Mouse (Mus musculus) heart, embryonic 12.5 days (tissue): ENCODE results near the gene Itga9. TPM values are rescaled to one million over a fixed set of nuclear protein-coding genes. Genes with fewer than 3 reads are reported as not detected.
A peak's percentile ranks its signal among the peaks of the same experiment; 100 is the strongest.

Source experiments
- ATAC-seq: fragments of 200-750 bp; cut with Nextera tagmentation; 2 replicates; pipeline ENCODE4 v1.8.0; 2017; ENCODE audit warnings: moderate TSS enrichment, moderate library complexity; ENCODE audit not compliant: insufficient number of reproducible peaks, low FRiP score
- H3K27ac ChIP-seq: fragments of 300-500 bp; sonication (generic); 2 replicates; pipeline ENCODE4 v1.5.1; 2016; ENCODE audit warnings: mild to moderate bottlenecking, moderate library complexity; ENCODE audit not compliant: poor library complexity, severe bottlenecking
- H3K27me3 ChIP-seq: fragments of 300-500 bp; sonication (generic); replicated peaks from 2 replicates; pipeline ENCODE4 v1.6.1; 2016; ENCODE audit warnings: mild to moderate bottlenecking, moderate library complexity
- H3K36me3 ChIP-seq: fragments of 300-500 bp; sonication (generic); 2 replicates; pipeline ENCODE4 v1.6.1; 2016; ENCODE audit warnings: mild to moderate bottlenecking, moderate library complexity
- H3K4me1 ChIP-seq: fragments of 300-500 bp; sonication (generic); replicated peaks from 2 replicates; pipeline ENCODE4 v1.6.1; 2016; ENCODE audit warnings: mild to moderate bottlenecking
- H3K4me2 ChIP-seq: fragments of 300-500 bp; sonication (generic); 2 replicates; pipeline ENCODE4 v1.6.1; 2016; ENCODE audit warnings: mild to moderate bottlenecking, moderate library complexity
- H3K4me3 ChIP-seq: fragments of 300-500 bp; sonication (generic); 2 replicates; pipeline ENCODE4 v1.5.1; 2016; ENCODE audit warnings: mild to moderate bottlenecking
- H3K9ac ChIP-seq: fragments of 300-500 bp; sonication (generic); 2 replicates; pipeline ENCODE4 v1.6.1; 2016; ENCODE audit warnings: mild to moderate bottlenecking, moderate library complexity
- H3K9me3 ChIP-seq: fragments of 300-500 bp; sonication (generic); replicated peaks from 2 replicates; pipeline ENCODE4 v1.6.1; 2016; ENCODE audit warnings: mild to moderate bottlenecking, moderate library complexity
- WGBS: fragments of 180-500 bp; shearing (Covaris S2); methylation state at CpG from one replicate; pipeline ENCODE4 v1.1.7; 2016; 5-methylcytosine and 5-hydroxymethylcytosine counted together
- polyA plus RNA-seq: library from polyadenylated mRNA; unstranded; fragments of >200 nt; fragmentation: Nextera tagmentation; extraction: Ambion mirVana; gene quantifications from 2 replicates; pipeline ENCODE4 v1.2.1, GENCODE M21; 2016

The Itga9 gene
- polyA plus RNA-seq, 1 experiment from 2014 or later, result 21.0 TPM

DNA sequence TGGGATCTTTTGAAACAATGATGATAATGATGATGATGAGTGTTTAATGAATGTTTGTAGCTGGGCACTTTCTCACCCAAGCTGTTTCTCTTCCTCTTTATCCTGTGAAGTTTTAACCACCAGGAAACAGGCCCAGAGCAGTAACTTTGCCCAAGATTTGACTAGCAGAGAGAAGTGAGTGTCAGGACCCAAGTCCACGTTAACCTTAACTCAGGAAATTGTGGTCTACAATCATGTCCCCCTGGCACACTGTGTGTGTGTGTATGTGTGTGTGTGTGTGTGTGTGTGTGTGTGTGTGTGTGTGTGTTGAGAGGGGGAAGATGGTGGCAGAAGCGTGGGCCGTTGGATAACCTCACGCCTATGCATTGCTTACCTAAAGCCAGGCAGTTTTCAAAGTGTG lies 120.1 kb downstream of the Itga9 start:
- Histone ChIP-seq H3K27me3 (no peaks in the 10 kb centered on the region), H3K4me3 (no peak overlapping the region), H3K4me1 (peaks cover 63% of the 10 kb centered on the region), H3K27ac (peak overlapping the region; percentile 42; the same call in 1 of the 2 replicates), H3K9me3 (no peaks in the 10 kb centered on the region; the same call in 1 of the 2 replicates), H3K9ac (peak overlapping the region; percentile 26; the same call in 1 of the 2 replicates), H3K36me3 (no peaks in the 10 kb centered on the region), H3K4me2 (no peak overlapping the region)
- no peak for ATAC-seq
- 89% methylated on average over 4 of the region's 4 CpGs for WGBS

DNA sequence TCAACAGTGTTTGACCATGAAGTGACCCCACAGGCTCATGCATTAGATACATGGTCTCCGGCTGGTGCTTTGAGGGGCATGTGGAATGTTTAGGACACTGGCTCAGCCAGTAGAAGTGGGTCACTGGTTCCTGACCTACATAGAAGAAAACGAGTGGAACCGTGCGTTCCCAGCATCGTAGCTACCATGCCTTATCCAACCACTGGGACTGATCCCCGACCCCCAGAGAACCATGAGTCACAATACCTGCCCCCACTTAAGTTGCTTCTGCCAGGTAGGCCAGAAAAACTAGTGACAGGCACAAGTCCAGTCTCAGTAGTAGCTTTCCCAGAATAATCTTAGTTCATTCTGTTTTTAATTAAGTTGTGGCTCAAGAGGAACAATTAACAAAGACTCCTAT lies 121.8 kb downstream of the Itga9 start:
- no peak overlapping the region for H3K9ac ChIP-seq
- H3K4me2 ChIP-seq, result no peak overlapping the region
- no peaks in the 10 kb centered on the region for H3K36me3 ChIP-seq
- no peak for ATAC-seq
- H3K4me3 ChIP-seq, result no peak overlapping the region
- 69% methylated on average over 6 of the region's 6 CpGs for WGBS
- H3K27ac ChIP-seq, result no peak overlapping the region
- H3K9me3 ChIP-seq, result no peaks in the 10 kb centered on the region; the same call in 1 of the 2 replicates
- no peaks in the 10 kb centered on the region for H3K27me3 ChIP-seq
- peaks cover 79% of the 10 kb centered on the region for H3K4me1 ChIP-seq

DNA sequence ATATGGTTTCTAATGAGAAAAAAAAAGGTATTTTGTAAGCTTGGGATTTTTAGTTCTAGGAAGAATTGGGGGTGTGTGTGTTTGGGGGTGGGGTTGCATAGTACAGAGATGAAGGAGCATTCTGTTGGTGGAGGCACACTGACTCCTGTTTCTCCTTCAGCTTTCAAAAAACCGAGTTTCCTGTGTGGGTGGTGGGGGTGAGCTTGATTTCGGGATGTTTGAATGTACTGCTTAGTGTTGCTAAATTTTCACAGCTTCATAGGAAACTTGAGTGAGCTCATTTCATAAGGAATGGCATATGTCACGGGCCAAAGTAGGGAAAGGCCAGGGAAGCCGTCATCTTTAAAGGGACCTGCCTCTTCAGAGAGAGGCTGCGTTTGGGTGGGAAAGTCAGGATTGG lies 122.5 kb downstream of the Itga9 start:
- Histone ChIP-seq H3K27me3 (no peaks in the 10 kb centered on the region), H3K9ac (no peak overlapping the region), H3K4me3 (no peak overlapping the region), H3K4me2 (no peak overlapping the region), H3K27ac (peak overlapping the region; percentile 89), H3K36me3 (no peaks in the 10 kb centered on the region), H3K4me1 (peaks cover 83% of the 10 kb centered on the region), H3K9me3 (no peaks in the 10 kb centered on the region; the same call in 1 of the 2 replicates)
- ATAC-seq, result no peak
- WGBS, result 65% methylated on average over 5 of the region's 5 CpGs

DNA sequence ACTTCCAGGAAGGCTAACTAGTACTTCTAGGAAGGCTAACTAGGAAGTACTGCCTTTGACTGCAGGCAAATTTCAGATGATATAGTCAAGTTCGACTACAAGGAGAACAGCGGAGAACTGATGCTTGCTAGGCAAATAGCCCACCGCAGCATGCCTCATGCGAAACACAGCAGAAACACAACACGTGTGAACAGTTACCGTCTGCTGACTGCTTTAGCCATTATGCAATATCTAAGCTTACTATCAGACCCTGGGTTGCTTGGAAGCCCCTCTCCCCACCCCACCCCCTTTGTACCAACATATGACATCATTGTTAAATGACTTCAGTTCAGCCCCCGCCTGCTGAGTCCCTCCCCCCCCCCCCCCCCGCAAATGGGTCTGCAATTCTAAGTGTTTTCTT lies 123.7 kb downstream of the Itga9 start:
- H3K9me3 ChIP-seq, result no peaks in the 10 kb centered on the region; the same call in 1 of the 2 replicates
- H3K4me3 ChIP-seq, result no peak overlapping the region
- no peaks in the 10 kb centered on the region for H3K36me3 ChIP-seq
- H3K27me3 ChIP-seq, result no peaks in the 10 kb centered on the region
- peak overlapping the region; percentile 89 for H3K27ac ChIP-seq
- no peak for ATAC-seq
- H3K4me2 ChIP-seq, result no peak overlapping the region
- WGBS, result 69% methylated on average over 8 of the region's 8 CpGs
- peaks cover 73% of the 10 kb centered on the region for H3K4me1 ChIP-seq
- H3K9ac ChIP-seq, result no peak overlapping the region

DNA sequence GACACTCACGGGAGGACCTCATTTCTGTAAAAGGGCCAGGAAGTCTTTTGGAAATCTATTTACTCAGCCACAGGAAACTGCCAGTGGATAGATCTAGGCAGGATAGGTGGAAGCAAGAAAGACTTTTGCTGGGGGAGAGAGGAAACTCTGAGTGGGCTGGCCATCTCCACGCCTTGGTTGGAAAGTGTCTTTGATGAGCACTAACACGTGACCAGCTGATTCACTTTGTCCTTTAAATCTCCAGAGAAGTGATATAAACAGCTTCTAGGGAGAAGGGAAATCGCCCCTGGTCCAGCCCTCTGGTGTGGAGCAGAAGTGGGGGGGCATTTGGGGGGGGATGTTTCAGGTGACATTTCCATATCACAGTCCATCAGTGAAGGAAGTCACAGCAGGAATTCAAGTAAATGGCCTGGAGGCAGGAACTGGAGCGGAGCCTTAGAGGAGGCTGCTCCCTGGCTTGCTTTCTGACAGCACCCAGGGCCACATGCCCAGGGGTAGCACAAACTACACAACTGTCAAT lies 124.4 kb downstream of the Itga9 start:
- H3K4me2 ChIP-seq, result no peak overlapping the region
- no peaks in the 10 kb centered on the region for H3K36me3 ChIP-seq
- no peak overlapping the region for H3K4me3 ChIP-seq
- H3K9ac ChIP-seq, result no peak overlapping the region
- WGBS, result 52% methylated on average over 5 of the region's 5 CpGs
- H3K4me1 ChIP-seq, result peaks cover 66% of the 10 kb centered on the region
- H3K9me3 ChIP-seq, result no peaks in the 10 kb centered on the region; the same call in 1 of the 2 replicates
- peak; percentile 47; the same call in 1 of the 2 replicates for ATAC-seq
- no peaks in the 10 kb centered on the region for H3K27me3 ChIP-seq
- H3K27ac ChIP-seq, result peak overlapping the region; percentile 89

DNA sequence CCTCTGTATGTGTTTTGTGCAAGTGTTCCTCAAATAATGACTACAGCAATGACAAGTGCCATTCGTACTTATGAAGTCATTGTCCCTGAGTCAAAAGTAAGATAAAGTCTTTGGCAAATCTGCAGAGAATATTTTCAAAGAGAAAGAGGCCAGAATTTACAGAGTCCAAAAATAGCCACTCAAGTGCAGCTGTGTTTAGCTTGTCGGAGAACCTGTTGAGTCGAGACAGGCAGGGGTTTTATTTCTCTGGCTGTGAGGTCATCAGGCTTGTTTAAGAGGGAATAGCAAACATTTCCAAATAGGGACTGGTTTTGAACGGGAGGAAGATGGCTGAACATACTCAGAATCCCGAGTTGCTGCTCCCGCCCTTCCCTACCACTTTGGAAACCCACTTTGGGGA lies 125.2 kb downstream of the Itga9 start:
- H3K9ac ChIP-seq, result no peak overlapping the region
- H3K9me3 ChIP-seq, result no peaks in the 10 kb centered on the region; the same call in 1 of the 2 replicates
- no peaks in the 10 kb centered on the region for H3K36me3 ChIP-seq
- H3K27me3 ChIP-seq, result no peaks in the 10 kb centered on the region
- WGBS, result 16% methylated on average over 6 of the region's 6 CpGs
- no peak overlapping the region for H3K4me3 ChIP-seq
- peak overlapping the region; percentile 89 for H3K27ac ChIP-seq
- H3K4me1 ChIP-seq, result peaks cover 60% of the 10 kb centered on the region
- ATAC-seq, result peak; percentile 43; the same call in 1 of the 2 replicates
- no peak overlapping the region for H3K4me2 ChIP-seq

DNA sequence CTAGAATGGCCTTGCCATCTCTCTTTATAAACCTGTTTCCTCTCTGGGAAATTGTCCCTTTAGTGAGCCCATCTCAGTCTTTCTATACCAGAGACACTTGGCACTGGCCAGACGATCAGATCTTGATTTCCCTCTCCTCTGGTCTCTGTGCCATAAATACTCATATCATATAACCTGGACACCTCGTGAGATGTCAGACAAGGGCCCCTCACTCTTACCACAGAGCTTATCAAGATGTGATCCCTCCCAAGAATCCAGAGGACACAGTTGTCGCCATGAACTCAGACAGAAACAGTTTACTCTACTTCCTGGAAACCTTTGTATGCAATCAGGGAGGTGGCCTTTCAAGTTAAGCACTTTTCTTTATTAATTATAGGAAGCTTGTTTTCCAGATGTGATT lies 127.1 kb downstream of the Itga9 start:
- Histone ChIP-seq H3K9me3 (no peaks in the 10 kb centered on the region; the same call in 1 of the 2 replicates), H3K9ac (no peak overlapping the region), H3K4me2 (no peak overlapping the region), H3K27me3 (no peaks in the 10 kb centered on the region), H3K27ac (no peak overlapping the region), H3K4me1 (peaks cover 59% of the 10 kb centered on the region), H3K4me3 (no peak overlapping the region), H3K36me3 (no peaks in the 10 kb centered on the region)
- no peak for ATAC-seq
- WGBS, result 44% methylated on average over 3 of the region's 3 CpGs

DNA sequence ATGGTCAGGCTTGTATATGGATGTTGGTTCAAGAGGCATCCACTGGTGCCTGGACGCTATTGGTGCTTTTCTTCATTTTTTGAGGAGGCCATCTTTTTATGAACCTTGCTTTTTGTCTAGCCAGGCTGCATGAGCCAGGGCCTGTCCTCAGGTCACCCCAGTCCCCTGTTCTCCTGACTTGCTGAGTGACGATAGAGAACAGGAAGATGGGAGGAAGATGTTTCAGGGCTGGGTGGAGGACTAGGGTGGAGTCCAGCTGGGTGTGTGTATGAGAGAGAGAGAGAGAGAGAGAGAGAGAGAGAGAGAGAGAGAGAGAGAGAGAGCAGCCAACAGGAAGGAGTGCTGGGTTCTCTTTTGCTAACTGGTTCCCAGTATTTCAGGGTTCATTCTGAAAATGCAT lies 130.6 kb downstream of the Itga9 start:
- ATAC-seq, result no peak
- Histone ChIP-seq H3K9me3 (no peaks in the 10 kb centered on the region), H3K4me3 (no peak overlapping the region), H3K36me3 (no peaks in the 10 kb centered on the region), H3K27me3 (no peaks in the 10 kb centered on the region), H3K4me1 (peaks cover 61% of the 10 kb centered on the region), H3K27ac (no peak overlapping the region), H3K4me2 (no peak overlapping the region), H3K9ac (no peak overlapping the region)
- whole genome bisulfite sequencing, result 69% methylated on average over 2 of the region's 2 CpGs

DNA sequence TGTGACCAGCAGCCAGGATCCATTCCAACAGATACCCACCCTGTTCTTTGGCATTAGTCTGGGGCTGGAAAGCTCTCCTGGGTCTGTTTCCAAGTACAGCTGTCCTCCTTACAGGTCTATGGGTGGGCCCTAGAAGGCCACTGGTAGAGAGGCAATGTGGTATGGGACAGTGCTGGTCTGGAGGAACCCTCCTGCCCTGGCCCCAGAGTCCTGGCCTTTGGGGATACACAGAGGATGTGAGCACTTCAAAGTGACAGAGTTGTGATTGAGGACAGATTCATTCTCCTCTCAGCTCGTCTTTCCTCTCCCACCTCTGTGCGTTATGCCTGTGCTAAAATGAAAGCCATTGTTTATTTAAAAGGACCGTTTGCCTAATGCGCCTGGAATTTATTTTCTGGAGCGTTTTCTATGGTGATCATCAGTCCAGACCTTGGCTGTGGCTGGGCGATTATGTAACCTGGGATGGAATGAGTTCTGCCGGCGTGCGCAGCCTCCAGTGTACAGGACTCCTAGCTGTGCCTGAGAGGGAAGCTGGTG lies 131.2 kb downstream of the Itga9 start:
- Histone ChIP-seq H3K9me3 (no peaks in the 10 kb centered on the region), H3K4me3 (no peak overlapping the region), H3K27me3 (no peaks in the 10 kb centered on the region), H3K9ac (0 out of 2 replicates have a peak overlapping the region, but pooled peaks have one; percentile 44), H3K4me1 (peaks cover 56% of the 10 kb centered on the region), H3K4me2 (no peak overlapping the region), H3K36me3 (no peaks in the 10 kb centered on the region), H3K27ac (peak overlapping the region; percentile 48)
- WGBS, result 45% methylated on average over 9 of the region's 9 CpGs
- ATAC-seq, result no peak; the same call in 1 of the 2 replicates

DNA sequence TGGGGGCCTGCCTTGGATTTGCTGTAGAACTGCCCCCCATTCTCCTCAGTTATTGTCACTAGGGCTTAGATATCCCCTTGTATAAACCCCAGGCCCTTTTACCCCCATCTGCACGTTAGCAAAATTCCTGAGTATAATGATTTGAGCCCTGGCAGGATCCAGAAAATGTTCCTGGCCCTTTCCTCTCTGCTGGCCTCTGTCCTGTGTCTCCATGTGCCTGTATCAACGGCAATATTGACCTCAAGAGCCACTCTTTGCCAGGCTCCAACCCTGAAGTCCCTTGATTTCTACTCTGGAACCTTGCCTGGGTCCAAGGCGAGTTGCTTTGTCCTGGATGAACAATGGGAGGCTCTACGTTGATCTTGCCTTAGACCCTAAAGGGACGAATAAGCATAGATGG lies 131.8 kb downstream of the Itga9 start:
- ATAC-seq, result no peak
- 0 out of 2 replicates have a peak overlapping the region, but pooled peaks have one; percentile 44 for H3K9ac ChIP-seq
- WGBS, result 78% methylated on average over 5 of the region's 5 CpGs
- H3K9me3 ChIP-seq, result no peaks in the 10 kb centered on the region
- 0 out of 2 replicates have a peak, but pooled peaks cover 1% of the 10 kb centered on the region for H3K36me3 ChIP-seq
- H3K27me3 ChIP-seq, result no peaks in the 10 kb centered on the region
- peaks cover 51% of the 10 kb centered on the region for H3K4me1 ChIP-seq
- no peak overlapping the region for H3K27ac ChIP-seq
- no peak overlapping the region for H3K4me3 ChIP-seq
- no peak overlapping the region for H3K4me2 ChIP-seq

DNA sequence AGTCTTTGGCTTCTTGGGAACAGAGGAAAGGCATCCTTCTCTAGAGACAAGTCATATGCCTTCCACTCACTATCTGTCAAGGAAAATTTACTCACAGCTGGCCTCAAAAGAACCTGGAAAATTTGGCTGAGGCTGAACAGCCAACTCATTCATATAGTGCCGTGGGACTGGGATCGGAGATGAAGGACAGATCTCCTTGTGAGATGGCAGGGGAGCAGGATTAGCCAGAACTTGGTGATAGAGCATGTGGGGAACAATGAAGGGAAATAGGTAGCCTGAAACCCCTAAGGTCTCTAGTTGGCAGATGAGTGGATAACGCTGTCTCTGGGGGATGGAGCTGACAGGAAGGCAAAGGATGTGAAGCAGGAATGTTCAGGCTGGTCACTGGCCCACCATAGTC lies 132.6 kb downstream of the Itga9 start:
- Histone ChIP-seq H3K27ac (no peak overlapping the region), H3K4me3 (no peak overlapping the region), H3K27me3 (no peaks in the 10 kb centered on the region), H3K4me2 (no peak overlapping the region), H3K9me3 (no peaks in the 10 kb centered on the region), H3K9ac (no peak overlapping the region), H3K36me3 (0 out of 2 replicates have a peak, but pooled peaks cover 6% of the 10 kb centered on the region), H3K4me1 (peaks cover 47% of the 10 kb centered on the region)
- WGBS, result 63% methylated on average over 3 of the region's 3 CpGs
- no peak for ATAC-seq
